ENCODE assay signal across 8 mouse cellular contexts in genomic region chr16:18591047-18592018, GRCm38 (mm10). TPM values are rescaled to one million over a fixed set of nuclear protein-coding genes. Genes with fewer than 3 reads are reported as not detected.
DNase-seq lines count a peak whose midpoint lies in the region; ATAC-seq lines count a peak whose summit lies in the region.

No protein-coding gene starts in this region.

- H3K27me3 ChIP-seq in lung, embryonic 15.5 days = peaks cover 74% of the 10 kb centered on the region
- H3K27me3 ChIP-seq in forebrain, embryonic 14.5 days (replicated peaks; ENCODE audit: control insufficient read depth, insufficient read depth, low read length) = peaks cover 67% of the 10 kb centered on the region
- H3K27me3 ChIP-seq in limb, embryonic 13.5 days = peaks cover 91% of the 10 kb centered on the region
- peaks cover 4% of the 10 kb centered on the region; the same call in 1 of the 2 replicates for H3K27me3 ChIP-seq in splenic B cell, adult 2 months (ENCODE audit: control insufficient read depth, insufficient read depth, low read length, poor library complexity, severe bottlenecking)

- no peaks in the 10 kb centered on the region for H3K9me3 ChIP-seq in lung, embryonic 15.5 days
- H3K9me3 ChIP-seq in forebrain, embryonic 14.5 days (replicated peaks; ENCODE audit: control insufficient read depth, low read length) = no peaks in the 10 kb centered on the region
- H3K9me3 ChIP-seq in limb, embryonic 13.5 days = no peaks in the 10 kb centered on the region

- peak overlapping the region; percentile 41 for H3K4me3 ChIP-seq in lung, embryonic 15.5 days
- H3K4me3 ChIP-seq in forebrain, embryonic 14.5 days (ENCODE audit: low read depth, low read length) = peak overlapping the region; percentile 11
- H3K4me3 ChIP-seq in limb, embryonic 13.5 days = peak overlapping the region; percentile 32

- H3K9ac ChIP-seq in lung, embryonic 15.5 days = peak overlapping the region; percentile 22; the same call in 1 of the 2 replicates
- peak overlapping the region; percentile 13; the same call in 1 of the 2 replicates for H3K9ac ChIP-seq in forebrain, embryonic 14.5 days (ENCODE audit: low read length)
- H3K9ac ChIP-seq in limb, embryonic 13.5 days = peak overlapping the region; percentile 36

- peak overlapping the region; percentile 53 for H3K27ac ChIP-seq in lung, embryonic 15.5 days
- no peak overlapping the region for H3K27ac ChIP-seq in forebrain, embryonic 14.5 days (ENCODE audit: low read depth, low read length)
- H3K27ac ChIP-seq in limb, embryonic 13.5 days = no peak overlapping the region

- H3K4me1 ChIP-seq in lung, embryonic 15.5 days = peaks cover 39% of the 10 kb centered on the region
- H3K4me1 ChIP-seq in forebrain, embryonic 14.5 days (ENCODE audit: control insufficient read depth, insufficient read depth, low read length) = peaks cover 6% of the 10 kb centered on the region
- H3K4me1 ChIP-seq in limb, embryonic 13.5 days = peaks cover 39% of the 10 kb centered on the region

- peak; percentile 24; the same call in 1 of the 2 replicates for ATAC-seq in lung, embryonic 15.5 days (ENCODE audit: borderline replicate concordance, extremely low read depth, low FRiP score, low TSS enrichment)
- peak; percentile 35; the same call in 1 of the 2 replicates for ATAC-seq in forebrain, embryonic 14.5 days
- no peak for ATAC-seq in limb, embryonic 13.5 days (ENCODE audit: low FRiP score, low read depth)

- H3K4me2 ChIP-seq in lung, embryonic 15.5 days = peak overlapping the region; percentile 88
- H3K4me2 ChIP-seq in forebrain, embryonic 14.5 days (ENCODE audit: low read length) = peak overlapping the region; percentile 42
- H3K4me2 ChIP-seq in limb, embryonic 13.5 days (replicated peaks) = peak overlapping the region; percentile 59

- H3K36me3 ChIP-seq in lung, embryonic 15.5 days = no peaks in the 10 kb centered on the region
- no peaks in the 10 kb centered on the region for H3K36me3 ChIP-seq in forebrain, embryonic 14.5 days (ENCODE audit: control insufficient read depth, insufficient read depth, low read length)
- no peaks in the 10 kb centered on the region for H3K36me3 ChIP-seq in limb, embryonic 13.5 days
- no peaks in the 10 kb centered on the region for H3K36me3 ChIP-seq in splenic B cell, adult 2 months (ENCODE audit: control insufficient read depth, insufficient read depth, low read length, poor library complexity, severe bottlenecking)

- WGBS in lung, embryonic 15.5 days = 4% methylated on average over 59 of the region's 59 CpGs
- 1% methylated on average over 51 of the region's 59 CpGs for WGBS in forebrain, embryonic 14.5 days
- WGBS in limb, embryonic 13.5 days = 3% methylated on average over 59 of the region's 59 CpGs

- no peak for DNase-seq in lung, postnatal 14 days
- DNase-seq in forebrain, embryonic 14.5 days (ENCODE audit: low spot score) = no peak
- peak; percentile 8 for DNase-seq in splenic B cell, adult 2 months (ENCODE audit: low read depth, low spot score)
- no peak for DNase-seq in spleen, adult 12 weeks (ENCODE audit: low spot score)
- no peak for DNase-seq in cerebellum, postnatal 25 days
- no peak for DNase-seq in urinary bladder, adult 18-20 months (ENCODE audit: low spot score in 2 of 2)

RNA-seq across cellular contexts. Expression of gene Tbx1, which starts 0.9 kb away (rescaled TPM):
- 10.9 and 13.1 TPM in 2 replicates for polyA plus RNA-seq in lung, embryonic 15.5 days (2015; fragmentation: Nextera tagmentation; extraction: Ambion mirVana)
- polyA plus RNA-seq in forebrain, embryonic 14.5 days (2014; fragmentation: Nextera tagmentation; extraction: Ambion mirVana) = 0.48 and 0.64 TPM in 2 replicates
- 5.5 and 6.0 TPM in 2 replicates for polyA plus RNA-seq in limb, embryonic 13.5 days (2015; fragmentation: Nextera tagmentation; extraction: Ambion mirVana)

RNA-seq across cellular contexts. Expression of gene Gp1bb, which starts 30.9 kb away (rescaled TPM):
- 2.8 and 4.3 TPM in 2 replicates for polyA plus RNA-seq in lung, embryonic 15.5 days (2015; fragmentation: Nextera tagmentation; extraction: Ambion mirVana)
- 9.6 and 10.3 TPM in 2 replicates for polyA plus RNA-seq in forebrain, embryonic 14.5 days (2014; fragmentation: Nextera tagmentation; extraction: Ambion mirVana)
- polyA plus RNA-seq in limb, embryonic 13.5 days (2015; fragmentation: Nextera tagmentation; extraction: Ambion mirVana) = 2.6 and 3.6 TPM in 2 replicates

RNA-seq across cellular contexts. Expression of gene Gm49601, which starts 34.9 kb away (rescaled TPM):
- 3.2 and 4.0 TPM in 2 replicates for polyA plus RNA-seq in lung, embryonic 15.5 days (2015; fragmentation: Nextera tagmentation; extraction: Ambion mirVana)
- polyA plus RNA-seq in forebrain, embryonic 14.5 days (2014; fragmentation: Nextera tagmentation; extraction: Ambion mirVana) = 5.7 and 8.2 TPM in 2 replicates
- polyA plus RNA-seq in limb, embryonic 13.5 days (2015; fragmentation: Nextera tagmentation; extraction: Ambion mirVana) = 5.9 and 6.0 TPM in 2 replicates

RNA-seq across cellular contexts. Expression of gene Sept5, which starts 38.4 kb away (rescaled TPM):
- 20.2 and 20.9 TPM in 2 replicates for polyA plus RNA-seq in lung, embryonic 15.5 days (2015; fragmentation: Nextera tagmentation; extraction: Ambion mirVana)
- 138 and 177 TPM in 2 replicates for polyA plus RNA-seq in forebrain, embryonic 14.5 days (2014; fragmentation: Nextera tagmentation; extraction: Ambion mirVana)
- polyA plus RNA-seq in limb, embryonic 13.5 days (2015; fragmentation: Nextera tagmentation; extraction: Ambion mirVana) = 37.0 and 41.7 TPM in 2 replicates
